ENCODE assay signal across 8 mouse cellular contexts in genomic region chr10:111420195-111420838, GRCm38 (mm10). TPM values are rescaled to one million over a fixed set of nuclear protein-coding genes. Genes with fewer than 3 reads are reported as not detected.
DNase-seq lines count a peak whose midpoint lies in the region; ATAC-seq and TF ChIP-seq lines count a peak whose summit lies in the region.

No protein-coding gene starts in this region.

- H3K9me3 ChIP-seq in kidney, postnatal 0 days (replicated peaks; ENCODE audit: low read length) = no peaks in the 10 kb centered on the region
- no peaks in the 10 kb centered on the region for H3K9me3 ChIP-seq in embryonic facial prominence, embryonic 15.5 days (replicated peaks)
- no peaks in the 10 kb centered on the region for H3K9me3 ChIP-seq in hindbrain, postnatal 0 days (ENCODE audit: low read length)
- no peaks in the 10 kb centered on the region for H3K9me3 ChIP-seq in neural tube, embryonic 12.5 days

- H3K4me3 ChIP-seq in kidney, postnatal 0 days (replicated peaks; ENCODE audit: low read depth, low read length) = peak overlapping the region; percentile 22; the same call in 1 of the 2 replicates
- peak overlapping the region; percentile 30 for H3K4me3 ChIP-seq in embryonic facial prominence, embryonic 15.5 days (replicated peaks)
- H3K4me3 ChIP-seq in hindbrain, postnatal 0 days (ENCODE audit: low read length) = peak overlapping the region; percentile 25
- H3K4me3 ChIP-seq in neural tube, embryonic 12.5 days = no peak overlapping the region

- no peak for ATAC-seq in kidney, postnatal 0 days (replicated peaks; ENCODE audit: low FRiP score, low read depth)
- ATAC-seq in embryonic facial prominence, embryonic 15.5 days (ENCODE audit: insufficient number of reproducible peaks, low FRiP score, low TSS enrichment, low read depth) = no peak
- ATAC-seq in hindbrain, postnatal 0 days = peak; percentile 50; the same call in 1 of the 2 replicates
- ATAC-seq in neural tube, embryonic 12.5 days (ENCODE audit: low FRiP score, low read depth) = no peak
- no peak for ATAC-seq in megakaryocyte progenitor cell, adult 5-6 weeks (replicated peaks; ENCODE audit: poor library complexity)

- peak overlapping the region; percentile 58 for H3K4me2 ChIP-seq in kidney, postnatal 0 days (ENCODE audit: low read length)
- peak overlapping the region; percentile 57 for H3K4me2 ChIP-seq in embryonic facial prominence, embryonic 15.5 days (replicated peaks)
- peak overlapping the region; percentile 46 for H3K4me2 ChIP-seq in hindbrain, postnatal 0 days (ENCODE audit: low read depth, low read length)
- H3K4me2 ChIP-seq in neural tube, embryonic 12.5 days (replicated peaks) = peak overlapping the region; percentile 46

- no peaks in the 10 kb centered on the region for H3K36me3 ChIP-seq in kidney, postnatal 0 days (ENCODE audit: insufficient read depth, low read length)
- H3K36me3 ChIP-seq in embryonic facial prominence, embryonic 15.5 days = no peaks in the 10 kb centered on the region
- no peaks in the 10 kb centered on the region for H3K36me3 ChIP-seq in hindbrain, postnatal 0 days (ENCODE audit: insufficient read depth, low read length)
- H3K36me3 ChIP-seq in neural tube, embryonic 12.5 days = no peaks in the 10 kb centered on the region

- no peaks in the 10 kb centered on the region for H3K4me1 ChIP-seq in kidney, postnatal 0 days (replicated peaks; ENCODE audit: insufficient read depth, low read length)
- H3K4me1 ChIP-seq in embryonic facial prominence, embryonic 15.5 days = peaks cover 15% of the 10 kb centered on the region; the same call in 1 of the 2 replicates
- no peaks in the 10 kb centered on the region; the same call in 1 of the 2 replicates for H3K4me1 ChIP-seq in hindbrain, postnatal 0 days (ENCODE audit: insufficient read depth, low read length)
- peaks cover 17% of the 10 kb centered on the region for H3K4me1 ChIP-seq in neural tube, embryonic 12.5 days

- 0 out of 2 replicates have a peak overlapping the region, but pooled peaks have one; percentile 35 for H3K9ac ChIP-seq in kidney, postnatal 0 days (ENCODE audit: low read depth, low read length)
- no peak overlapping the region for H3K9ac ChIP-seq in embryonic facial prominence, embryonic 15.5 days
- H3K9ac ChIP-seq in hindbrain, postnatal 0 days (replicated peaks; ENCODE audit: low read length) = peak overlapping the region; percentile 33; the same call in 1 of the 2 replicates
- 0 out of 2 replicates have a peak overlapping the region, but pooled peaks have one; percentile 6 for H3K9ac ChIP-seq in neural tube, embryonic 12.5 days

- DNase-seq in kidney, postnatal 0 days (ENCODE audit: low spot score) = peak; percentile 37
- DNase-seq in kidney, postnatal 25 days = no peak
- DNase-seq in hindbrain, postnatal 0 days (ENCODE audit: low spot score) = peak; percentile 39
- no peak for DNase-seq in gastrocnemius, postnatal 10 days
- no peak for DNase-seq in right cerebral cortex, postnatal 36 days (ENCODE audit: low spot score in 2 of 2)

- no peak for TF ChIP-seq CTCF in kidney, postnatal 0 days (IDR thresholded peaks at IDR 0.05; ENCODE audit: low read depth)
- no peak for TF ChIP-seq CTCF in hindbrain, postnatal 0 days (IDR thresholded peaks at IDR 0.05; ENCODE audit: low read depth)

- no peaks in the 10 kb centered on the region for H3K27me3 ChIP-seq in kidney, postnatal 0 days (ENCODE audit: insufficient read depth, low read length)
- no peaks in the 10 kb centered on the region for H3K27me3 ChIP-seq in embryonic facial prominence, embryonic 15.5 days
- H3K27me3 ChIP-seq in hindbrain, postnatal 0 days (ENCODE audit: insufficient read depth, low read length) = no peaks in the 10 kb centered on the region
- no peaks in the 10 kb centered on the region for H3K27me3 ChIP-seq in neural tube, embryonic 12.5 days (replicated peaks)

- WGBS in kidney, postnatal 0 days = 8% methylated on average over 7 of the region's 7 CpGs
- WGBS in embryonic facial prominence, embryonic 15.5 days = 13% methylated on average over 7 of the region's 7 CpGs
- 7% methylated on average over 7 of the region's 7 CpGs for WGBS in hindbrain, postnatal 0 days
- 23% methylated on average over 7 of the region's 7 CpGs for WGBS in neural tube, embryonic 12.5 days

- H3K27ac ChIP-seq in kidney, postnatal 0 days = no peak overlapping the region
- no peak overlapping the region for H3K27ac ChIP-seq in embryonic facial prominence, embryonic 15.5 days (replicated peaks)
- no peak overlapping the region; the same call in 1 of the 2 replicates for H3K27ac ChIP-seq in hindbrain, postnatal 0 days
- H3K27ac ChIP-seq in neural tube, embryonic 12.5 days = no peak overlapping the region

RNA-seq across cellular contexts. Expression of gene Nap1l1, which starts 52.7 kb away (rescaled TPM):
- 171 and 174 TPM in 2 replicates for polyA plus RNA-seq in kidney, postnatal 0 days (2015; fragmentation: Nextera tagmentation; extraction: Ambion mirVana)
- polyA plus RNA-seq in embryonic facial prominence, embryonic 15.5 days (2015; fragmentation: Nextera tagmentation; extraction: Ambion mirVana) = 192 and 198 TPM in 2 replicates
- 45.4 and 48.7 TPM in 2 replicates for total RNA-seq in hindbrain, postnatal 0 days (2014; rRNA removed)
- 174 and 197 TPM in 2 replicates for polyA plus RNA-seq in hindbrain, postnatal 0 days (2015; fragmentation: Nextera tagmentation; extraction: Ambion mirVana)
- 247 and 251 TPM in 2 replicates for polyA plus RNA-seq in neural tube, embryonic 12.5 days (2016; fragmentation: Nextera tagmentation; extraction: Ambion mirVana)
- 10 to 100 TPM; 63.3 to 82.9 TPM for total RNA-seq in gastrocnemius, postnatal 10 days (2021)
- total RNA-seq in megakaryocyte progenitor cell, adult 5-6 weeks (2015) = 651 and 679 TPM in 2 replicates
- total RNA-seq in megakaryocyte progenitor cell, adult 5-6 weeks (2017) = 565 and 710 TPM in 2 replicates

Comparison
In these comparisons a context has a peak if more than half of its experiments do, and no peak if none do; other contexts are left out.
1. DNase-seq: peak in kidney, postnatal 0 days (single experiment) and hindbrain, postnatal 0 days (single experiment); none in kidney, postnatal 25 days (0 of 2), gastrocnemius, postnatal 10 days (single experiment) and right cerebral cortex, postnatal 36 days (0 of 2).
2. Peak in every context shown above with its lines, with median percentiles within 50 percentile points of each other: H3K4me2 ChIP-seq.